Mouse (Mus musculus) olfactory bulb, adult 2 months (tissue): ENCODE measurements around the gene Vegfb.
A peak's percentile ranks its signal among the peaks of the same experiment; 100 is the strongest.

Experiments used
- CTCF ChIP-seq: fragments of 200-500 bp; IDR thresholded peaks from 2 replicates; pipeline ENCODE4 v1.5.1; 2012; ENCODE audit warnings: low read depth, mild to moderate bottlenecking, low read length, moderate library complexity; ENCODE audit not compliant: insufficient read depth
- POLR2A ChIP-seq: fragments of 200-500 bp; IDR thresholded peaks from 2 replicates; pipeline ENCODE4 v1.6.1; 2012; ENCODE audit warnings: mild to moderate bottlenecking, low read depth, low read length, moderate library complexity; ENCODE audit not compliant: insufficient read depth

GRCm38 (mm10) chr19:6941372-6942248 is 45.8 kb downstream of the Vegfb start, which contains the start of gene Bad:
- no peak for TF ChIP-seq CTCF
- TF ChIP-seq POLR2A, result peak; percentile 50
